In the genomic region with DNA sequence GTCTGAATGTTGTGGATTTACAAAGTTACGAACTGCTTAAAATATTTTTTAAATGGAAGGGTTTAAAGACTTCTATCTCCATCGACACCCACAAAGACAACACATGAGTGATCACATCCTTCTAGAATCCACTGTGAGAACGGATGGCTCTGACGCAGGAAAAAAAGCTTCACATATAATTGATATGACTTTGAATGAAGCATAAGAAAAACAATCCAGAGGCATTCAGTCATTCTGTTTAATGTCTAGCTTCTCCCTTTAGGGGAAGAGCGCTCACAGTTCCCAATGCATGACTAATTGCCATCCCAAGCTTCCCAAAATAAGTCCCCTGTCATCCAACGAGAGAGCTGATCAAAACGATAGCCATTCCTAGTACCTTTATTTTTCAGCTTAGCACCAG, we compare ENCODE assay signal across 22 mouse cellular contexts. TPM values are rescaled to one million over a fixed set of nuclear protein-coding genes. Genes with fewer than 3 reads are reported as not detected.
DNase-seq lines count a peak whose midpoint lies in the region; ATAC-seq and TF ChIP-seq lines count a peak whose summit lies in the region.
"Had no signal": no experiment of that assay in that cellular context is flagged by ENCODE, and none has a peak within 500 bp of the region (broad histone marks: within the 10 kb centered on the region; RNA-seq: fewer than 3 reads in every experiment).

No protein-coding gene starts in this region.

- H3K9me3 ChIP-seq in kidney, embryonic 16.5 days (ENCODE audit: low read length), result no peaks in the 10 kb centered on the region
- H3K9me3 ChIP-seq: embryonic facial prominence, embryonic 10.5 days; embryonic facial prominence, embryonic 12.5 days; forebrain, embryonic 13.5 days; forebrain, embryonic 15.5 days had no signal

- peak overlapping the region; percentile 13; the same call in 1 of the 2 replicates for H3K27ac ChIP-seq in kidney, adult 2 months (ENCODE audit: insufficient read depth, low read depth, low read length)
- no peak overlapping the region for H3K27ac ChIP-seq in kidney, embryonic 16.5 days (ENCODE audit: low read length)
- peak overlapping the region; percentile 83; the same call in 1 of the 2 replicates for H3K27ac ChIP-seq in embryonic fibroblast, embryonic 13.5 days (ENCODE audit: insufficient read depth, low read length)
- H3K27ac ChIP-seq: embryonic facial prominence, embryonic 10.5 days; embryonic facial prominence, embryonic 12.5 days; forebrain, embryonic 13.5 days; forebrain, embryonic 15.5 days had no signal

- no peak overlapping the region for H3ac ChIP-seq in C2C12 (ENCODE audit: control insufficient read depth, insufficient read length, low read depth)

- no peaks in the 10 kb centered on the region for H3K27me3 ChIP-seq in kidney, adult 2 months (replicated peaks; ENCODE audit: control insufficient read depth, insufficient read depth, low read length)
- peaks cover 8% of the 10 kb centered on the region for H3K27me3 ChIP-seq in kidney, embryonic 16.5 days (ENCODE audit: insufficient read depth, low read length)
- H3K27me3 ChIP-seq in C2C12 (ENCODE audit: control insufficient read depth, insufficient read depth, insufficient read length), result no peaks in the 10 kb centered on the region
- H3K27me3 ChIP-seq: Patski had no signal

- H3K36me3 ChIP-seq in kidney, adult 2 months (ENCODE audit: control insufficient read depth, insufficient read depth, low read length), result no peaks in the 10 kb centered on the region
- no peaks in the 10 kb centered on the region for H3K36me3 ChIP-seq in kidney, embryonic 16.5 days (ENCODE audit: insufficient read depth, low read length)
- no peaks in the 10 kb centered on the region for H3K36me3 ChIP-seq in C2C12 (ENCODE audit: control insufficient read depth, insufficient read depth)
- H3K36me3 ChIP-seq: embryonic facial prominence, embryonic 10.5 days; embryonic facial prominence, embryonic 12.5 days; forebrain, embryonic 15.5 days had no signal

- no peak overlapping the region for H3K4me2 ChIP-seq in kidney, embryonic 16.5 days (replicated peaks; ENCODE audit: low read depth, low read length)
- H3K4me2 ChIP-seq: embryonic facial prominence, embryonic 12.5 days; forebrain, embryonic 13.5 days; forebrain, embryonic 15.5 days had no signal

- no peak for DNase-seq in kidney, adult 2 months
- no peak for DNase-seq in embryo, embryonic 11 days
- DNase-seq in layer of hippocampus, adult 8-10 months (ENCODE audit: low spot score in 2 of 2), result no peak
- DNase-seq: adrenal gland, adult 2 months; adrenal gland, postnatal 10 days; adrenal gland, postnatal 25 days; B cell, adult 2 months; cerebellum, adult 11 months; cerebellum, adult 18-20 months; cerebellum, adult 8-10 months; cerebellum, postnatal 10 days; cerebellum, postnatal 25 days; forebrain, postnatal 0 days had no signal

- TF ChIP-seq CTCF in kidney, adult 2 months (conservative IDR thresholded peaks at IDR 0.05; ENCODE audit: insufficient read depth, insufficient read length, low read depth, low read length), result no peak
- no peak for TF ChIP-seq CTCF in C2C12 (IDR thresholded peaks at IDR 0.05; ENCODE audit: control insufficient read depth, insufficient read depth, insufficient read length)
- TF ChIP-seq CTCF in embryonic fibroblast, embryonic 13.5 days (IDR thresholded peaks at IDR 0.05; ENCODE audit: borderline replicate concordance, insufficient read depth, low read length), result no peak

- peaks cover 19% of the 10 kb centered on the region for H3K79me2 ChIP-seq in C2C12 (ENCODE audit: control insufficient read depth, insufficient read depth)

- H3K4me3 ChIP-seq in kidney, adult 2 months (ENCODE audit: insufficient read depth, low read depth, low read length), result no peak overlapping the region
- H3K4me3 ChIP-seq in kidney, embryonic 16.5 days (ENCODE audit: low read length), result no peak overlapping the region
- H3K4me3 ChIP-seq in C2C12 (ENCODE audit: insufficient read depth, poor library complexity, severe bottlenecking), result no peak overlapping the region
- H3K4me3 ChIP-seq in embryonic fibroblast, embryonic 13.5 days (ENCODE audit: insufficient read depth, low read length), result no peak overlapping the region
- H3K4me3 ChIP-seq: embryonic facial prominence, embryonic 10.5 days; embryonic facial prominence, embryonic 12.5 days; forebrain, embryonic 13.5 days; forebrain, embryonic 15.5 days had no signal

- no peak for TF ChIP-seq POLR2A in kidney, adult 2 months (IDR thresholded peaks at IDR 0.05; ENCODE audit: low read depth, low read length)
- no peak for TF ChIP-seq POLR2A in embryonic fibroblast, embryonic 13.5 days (IDR thresholded peaks at IDR 0.05; ENCODE audit: low read depth, low read length)

- 0 out of 2 replicates have a peak, but pooled peaks cover 3% of the 10 kb centered on the region for H3K4me1 ChIP-seq in kidney, adult 2 months (ENCODE audit: control insufficient read depth, insufficient read depth, low read length)
- peaks cover 6% of the 10 kb centered on the region for H3K4me1 ChIP-seq in kidney, embryonic 16.5 days (ENCODE audit: insufficient read depth, low read length)
- peaks cover 7% of the 10 kb centered on the region for H3K4me1 ChIP-seq in embryonic fibroblast, embryonic 13.5 days (ENCODE audit: control insufficient read depth, insufficient read depth, low read length)

- 61% methylated on average over 7 of the region's 7 CpGs for WGBS in kidney, adult 2 months
- WGBS in kidney, embryonic 16.5 days, result 52% methylated on average over 7 of the region's 7 CpGs

- no peak for ATAC-seq in kidney, embryonic 16.5 days (ENCODE audit: low FRiP score, low TSS enrichment)
- ATAC-seq in activated CD4-positive, CD25-positive, alpha-beta regulatory T cell, adult 4 months, result no peak
- ATAC-seq: forebrain, embryonic 13.5 days; forebrain, embryonic 15.5 days; forebrain, postnatal 0 days; Patski had no signal

- peaks cover 9% of the 10 kb centered on the region for H3K79me3 ChIP-seq in C2C12 (ENCODE audit: low read depth)

- no peak overlapping the region for H3K9ac ChIP-seq in kidney, embryonic 16.5 days (replicated peaks; ENCODE audit: low read length)
- H3K9ac ChIP-seq: embryonic facial prominence, embryonic 12.5 days; forebrain, embryonic 13.5 days; forebrain, embryonic 15.5 days; forebrain, postnatal 0 days had no signal

TF ChIP-seq in C2C12, 6 proteins besides CTCF, POLR2A, EP300 and RAD21:
- TF ChIP-seq MAX (IDR thresholded peaks at IDR 0.05) (no peak), CEBPB (IDR thresholded peaks at IDR 0.05; ENCODE audit: low read depth) (no peak), FOSL1 (IDR thresholded peaks at IDR 0.05; ENCODE audit: insufficient read depth, low read length, poor library complexity, severe bottlenecking) (peak; percentile 62)

RNA-seq across cellular contexts. Expression of gene Cux1, which starts 2.9 kb away (rescaled TPM):
- polyA plus RNA-seq in kidney, adult 2 months (2012; rRNA removed), result 126 and 136 TPM in 2 replicates
- polyA plus RNA-seq in kidney, embryonic 16.5 days (2015; fragmentation: Nextera tagmentation; extraction: Ambion mirVana), result 110 and 123 TPM in 2 replicates
- polyA plus RNA-seq in C2C12 (2012; fragmentation: generic; extraction: Trizol), result 43.9 TPM
- 48.4 and 80.9 TPM in 2 replicates for polyA plus RNA-seq in embryonic fibroblast, embryonic 13.5 days (2011; ENCODE audit: insufficient read length, low read depth, missing spikeins)
- 10 to 100 TPM; 36.1 to 46.2 TPM for polyA plus RNA-seq in activated CD4-positive, CD25-positive, alpha-beta regulatory T cell, adult 4 months (2017; shearing (Covaris generic))
- 10 to 100 TPM; 37.3 to 53.2 (median 46.7) TPM for total RNA-seq in layer of hippocampus, adult 8-10 months (2022)
